Mouse (Mus musculus): Measurements from ENCODE around the gene Gm17622. TPM values are rescaled to one million over a fixed set of nuclear protein-coding genes. Genes with fewer than 3 reads are reported as not detected.

The Gm17622 gene
- total RNA-seq (2017) = not detected in 3 replicates

DNA sequence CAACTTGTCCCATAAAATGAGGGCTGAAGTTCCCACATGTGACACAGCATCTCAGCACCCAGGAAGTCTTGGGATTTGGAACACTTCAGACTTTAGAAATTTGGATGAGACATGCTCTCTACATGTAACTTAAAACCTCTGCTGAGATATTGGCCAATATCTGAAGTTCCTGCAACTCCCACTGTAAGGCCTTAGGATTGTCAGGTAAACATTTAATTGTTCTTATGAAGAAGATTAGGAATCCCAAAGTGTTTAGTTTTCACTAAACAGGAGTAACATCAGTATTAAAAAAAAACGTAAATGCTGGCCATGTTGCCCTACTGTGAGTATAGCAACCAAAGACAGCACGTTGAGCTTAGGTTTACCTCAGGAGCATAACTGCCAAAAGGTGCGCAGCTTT is at the start of gene Gm17622:
TSS of gene Gm17622 (plus strand) at position 301 of the 400 bp plus-strand sequence.
- no peak for ATAC-seq (replicated peaks; ENCODE audit: insufficient number of reproducible peaks, low FRiP score, low TSS enrichment, poor library complexity, severe bottlenecking)

DNA sequence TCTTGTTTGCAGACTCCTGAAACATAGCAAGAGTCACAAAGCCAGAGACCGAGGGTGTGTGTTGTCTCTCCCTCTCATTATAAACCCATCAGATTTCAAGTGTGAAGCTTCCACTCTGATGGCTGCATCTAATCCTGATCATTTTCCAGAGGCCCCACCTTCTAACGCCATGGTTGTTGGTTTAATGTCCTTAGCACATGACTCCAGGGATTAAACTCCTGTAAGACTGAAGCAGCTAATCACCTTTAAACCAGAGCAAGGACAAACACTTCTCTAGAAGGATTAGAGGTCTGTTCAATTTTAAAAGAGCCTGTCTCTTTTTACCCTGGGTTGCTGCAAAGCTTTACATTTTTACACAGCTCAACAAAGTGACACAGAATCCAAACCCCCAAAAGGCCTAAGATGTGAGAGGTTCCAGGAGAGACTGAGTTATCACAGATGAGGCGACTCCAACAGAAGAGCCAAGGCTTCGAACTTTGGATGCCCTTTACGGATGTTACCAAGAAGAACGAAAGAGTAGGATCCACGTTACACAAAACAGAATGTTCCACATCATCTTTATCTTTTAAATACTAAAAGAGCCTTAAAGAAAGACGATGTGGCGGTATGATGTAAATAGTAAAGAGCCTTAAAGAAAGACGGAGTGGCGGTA is 40.2 kb upstream of the Gm17622 start:
- ATAC-seq (replicated peaks; ENCODE audit: insufficient number of reproducible peaks, low FRiP score, low TSS enrichment, poor library complexity, severe bottlenecking) = no peak

DNA sequence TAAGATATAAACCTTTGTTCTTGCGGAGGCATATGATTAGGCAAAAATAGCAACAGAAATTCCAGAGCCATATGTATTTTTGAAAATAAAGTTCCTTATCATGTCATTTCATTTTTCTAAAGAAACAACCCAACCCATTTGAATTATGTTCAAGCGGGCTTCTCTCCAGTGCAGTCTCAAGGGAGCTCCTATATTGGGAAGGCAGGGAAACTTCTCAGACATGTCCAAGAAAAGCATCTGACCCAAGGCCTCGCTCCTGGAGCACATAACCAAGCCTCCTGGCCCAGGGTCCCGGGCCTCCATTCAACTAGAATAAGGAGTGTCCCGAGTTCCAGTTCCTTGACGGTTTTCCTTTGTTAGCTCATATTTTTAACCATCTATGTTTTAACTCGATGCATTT is 39.7 kb upstream of the Gm17622 start:
- no peak for ATAC-seq (replicated peaks; ENCODE audit: insufficient number of reproducible peaks, low FRiP score, low TSS enrichment, poor library complexity, severe bottlenecking)

DNA sequence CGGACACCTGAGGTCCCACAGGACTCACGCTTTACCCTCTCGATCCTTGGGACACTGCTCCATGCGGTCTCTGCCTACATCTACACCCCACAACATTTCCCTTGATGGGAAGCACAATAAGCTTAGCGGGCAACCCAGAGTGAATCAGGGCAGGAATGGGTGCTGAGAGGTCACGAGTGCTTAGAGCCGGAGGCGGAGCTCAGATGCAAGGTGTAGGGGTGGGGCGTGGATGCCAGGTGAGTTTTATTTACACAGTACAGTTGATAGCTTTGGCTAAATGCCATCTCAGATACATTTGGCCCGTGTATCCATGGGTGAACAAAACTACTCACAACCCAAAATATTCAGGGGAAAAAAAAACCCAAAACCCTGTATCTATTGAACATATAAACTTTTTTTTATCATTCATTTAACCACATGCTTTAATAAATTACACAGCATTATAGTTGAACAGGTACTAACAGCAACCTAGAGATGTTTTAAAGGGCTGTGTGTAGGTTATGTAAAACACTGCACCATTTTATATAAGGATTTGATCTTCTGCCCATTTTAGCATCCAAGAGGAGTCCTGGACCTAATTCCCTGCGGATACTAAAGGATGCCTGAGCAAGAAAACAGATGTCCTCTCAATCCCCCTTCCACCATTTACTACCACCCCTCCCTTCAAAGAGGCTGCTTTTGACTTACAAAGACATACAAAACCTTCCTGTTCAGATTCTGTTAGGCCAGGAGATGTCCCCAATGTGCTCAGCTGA is 39.0 kb upstream of the Gm17622 start:
- ATAC-seq (replicated peaks; ENCODE audit: insufficient number of reproducible peaks, low FRiP score, low TSS enrichment, poor library complexity, severe bottlenecking) = no peak

DNA sequence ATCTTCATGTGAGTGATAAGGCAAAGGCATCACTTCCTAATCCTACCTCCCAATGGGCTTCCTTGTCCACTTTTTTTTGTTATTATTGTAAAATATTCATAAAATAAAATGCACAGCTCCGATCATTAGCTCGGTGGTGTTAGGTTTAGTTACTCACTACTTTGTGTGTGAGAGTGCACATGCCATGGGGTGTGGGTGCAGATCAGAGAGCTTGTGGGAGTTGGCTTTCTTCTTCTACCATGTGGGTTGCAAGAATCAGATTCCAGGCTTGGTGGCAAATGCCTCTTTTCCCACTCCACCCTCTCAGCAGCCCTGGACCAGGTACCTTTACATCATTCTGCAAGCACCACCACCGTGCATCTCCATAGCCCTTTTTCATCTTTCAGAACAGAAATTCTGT is 37.9 kb upstream of the Gm17622 start:
- ATAC-seq (replicated peaks; ENCODE audit: insufficient number of reproducible peaks, low FRiP score, low TSS enrichment, poor library complexity, severe bottlenecking) = no peak

DNA sequence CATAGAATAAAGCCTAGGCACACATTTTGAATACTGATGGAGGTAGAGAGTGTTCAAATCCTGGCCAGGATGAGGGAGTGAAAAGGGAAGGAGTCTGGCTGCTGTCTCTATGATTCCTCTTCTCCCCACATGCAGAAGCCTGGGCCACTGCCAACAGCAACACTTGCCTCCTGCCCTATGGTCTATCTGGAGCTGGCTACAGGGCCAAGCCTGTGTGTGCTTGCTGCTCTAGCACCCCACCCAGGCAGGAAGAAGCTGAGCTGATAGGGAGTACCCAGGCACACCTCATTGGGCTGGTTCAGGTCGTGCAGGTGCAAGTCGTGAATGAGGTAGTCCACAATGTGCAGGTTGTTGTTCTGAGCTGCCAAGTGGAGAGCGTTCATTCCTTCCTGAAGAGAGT is 36.2 kb upstream of the Gm17622 start:
- ATAC-seq (replicated peaks; ENCODE audit: insufficient number of reproducible peaks, low FRiP score, low TSS enrichment, poor library complexity, severe bottlenecking) = no peak

DNA sequence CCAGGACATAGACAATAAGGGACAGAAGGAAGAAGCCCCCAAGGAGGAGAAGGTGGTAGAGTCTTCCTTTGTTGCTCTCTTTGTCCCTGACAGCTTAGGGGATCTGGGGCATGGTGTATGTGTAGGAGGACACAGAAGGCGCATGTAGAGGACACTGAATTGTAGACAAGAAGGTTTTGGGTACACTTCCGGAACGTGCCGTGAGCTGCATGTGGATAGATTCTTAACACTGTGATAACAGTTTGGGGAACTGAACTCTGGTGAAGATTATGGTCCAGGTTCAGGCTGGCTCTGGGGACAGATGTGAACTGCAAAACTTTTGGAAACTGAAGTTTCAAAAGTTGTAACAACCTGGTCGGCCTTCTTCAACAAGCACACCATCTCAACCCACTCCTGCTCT is 33.0 kb upstream of the Gm17622 start:
- ATAC-seq (replicated peaks; ENCODE audit: insufficient number of reproducible peaks, low FRiP score, low TSS enrichment, poor library complexity, severe bottlenecking) = no peak

DNA sequence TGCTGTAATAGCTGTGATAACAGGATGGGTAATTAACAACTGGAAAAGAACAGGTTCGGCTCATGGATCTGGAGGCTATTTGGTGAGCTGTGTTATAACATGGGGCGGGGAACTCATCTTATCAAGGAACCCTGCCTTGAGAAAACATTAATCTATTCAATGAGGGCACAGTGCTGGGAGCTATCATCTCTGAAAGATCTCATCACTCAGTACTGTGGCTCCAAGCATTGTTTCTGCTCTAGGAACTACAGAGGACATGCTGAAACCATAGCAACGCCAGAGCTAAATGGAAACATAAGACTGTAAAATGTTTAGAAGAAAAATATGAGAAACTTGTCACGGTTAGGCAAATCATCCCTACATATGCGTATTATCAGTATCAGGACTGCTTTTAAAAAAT is 32.5 kb upstream of the Gm17622 start:
- no peak for ATAC-seq (replicated peaks; ENCODE audit: insufficient number of reproducible peaks, low FRiP score, low TSS enrichment, poor library complexity, severe bottlenecking)

DNA sequence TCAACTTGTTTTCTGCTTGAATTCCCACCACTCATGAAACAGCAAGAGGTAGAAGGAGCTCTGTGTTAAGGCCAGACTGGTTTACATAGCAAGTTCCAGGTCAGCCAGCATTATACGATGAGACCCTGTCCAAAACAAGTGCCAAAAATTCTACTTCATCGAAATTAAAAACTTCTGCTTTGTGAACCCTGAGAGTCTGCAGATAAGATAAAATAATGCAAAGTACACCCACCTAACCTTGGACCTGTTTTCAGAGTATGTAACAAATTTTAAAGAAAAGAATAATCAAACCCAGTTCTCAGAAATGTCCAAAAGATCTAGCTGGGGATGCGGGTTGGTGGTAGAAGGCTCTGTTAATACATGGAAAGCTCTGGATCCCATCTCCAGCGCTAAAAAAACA is 31.9 kb upstream of the Gm17622 start:
- ATAC-seq (replicated peaks; ENCODE audit: insufficient number of reproducible peaks, low FRiP score, low TSS enrichment, poor library complexity, severe bottlenecking) = no peak

DNA sequence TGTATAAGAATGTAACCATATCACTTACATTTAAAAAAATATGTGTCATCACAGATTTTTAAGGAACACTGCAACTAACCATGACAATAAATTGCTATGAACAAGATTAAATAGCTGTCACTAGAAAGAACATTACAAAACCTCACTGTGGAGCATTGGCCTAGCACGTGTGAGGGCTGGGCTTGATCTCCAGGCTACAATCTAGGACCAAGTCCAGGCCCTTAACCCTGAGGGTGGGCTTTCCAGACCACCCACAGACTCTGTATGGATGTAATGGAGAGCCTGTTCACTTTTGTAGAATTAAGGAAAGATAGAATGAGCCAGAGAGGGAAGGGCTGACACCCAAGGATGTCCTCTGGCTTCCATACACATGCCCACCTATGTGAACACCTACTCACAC is 27.9 kb upstream of the Gm17622 start:
- ATAC-seq (replicated peaks; ENCODE audit: insufficient number of reproducible peaks, low FRiP score, low TSS enrichment, poor library complexity, severe bottlenecking) = no peak

DNA sequence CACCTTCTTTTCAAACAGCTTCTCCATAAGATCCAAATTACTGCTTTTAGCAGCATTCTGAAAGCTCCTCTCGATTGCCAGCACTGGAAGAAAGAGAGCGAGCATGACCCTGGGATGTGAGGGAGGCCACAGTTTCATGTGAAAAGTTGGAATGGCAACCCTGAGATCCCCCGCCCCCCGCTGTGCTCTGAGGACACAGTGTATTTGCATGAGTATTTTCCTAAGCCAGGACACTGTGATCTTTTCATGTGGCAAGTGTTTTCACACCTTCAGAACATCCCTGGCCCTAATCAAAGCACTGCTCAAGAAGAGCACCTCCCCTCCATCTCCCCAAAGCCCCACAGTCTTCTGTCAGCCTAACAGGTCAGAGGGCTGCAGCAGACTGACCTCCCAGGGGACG is 25.2 kb upstream of the Gm17622 start:
- no peak for ATAC-seq (replicated peaks; ENCODE audit: insufficient number of reproducible peaks, low FRiP score, low TSS enrichment, poor library complexity, severe bottlenecking)

DNA sequence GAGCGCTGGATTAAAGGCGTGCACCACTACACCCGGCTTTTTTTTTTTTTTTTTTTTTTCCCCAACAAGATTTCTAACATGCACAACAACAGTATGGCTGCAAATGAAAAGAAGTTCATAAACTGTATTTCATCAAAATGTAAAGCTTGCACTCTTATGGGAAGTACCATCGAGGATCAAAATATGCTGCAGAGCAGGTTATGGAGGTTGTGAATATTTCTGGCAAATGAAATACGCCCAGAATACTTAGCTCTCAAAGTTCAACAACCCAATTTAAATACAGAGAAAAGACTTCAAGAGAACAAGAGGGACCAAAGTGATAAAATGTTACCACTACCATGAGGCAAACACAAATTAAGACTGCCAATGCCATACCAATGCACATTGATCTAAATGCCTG is 21.9 kb upstream of the Gm17622 start:
- no peak for ATAC-seq (replicated peaks; ENCODE audit: insufficient number of reproducible peaks, low FRiP score, low TSS enrichment, poor library complexity, severe bottlenecking)

DNA sequence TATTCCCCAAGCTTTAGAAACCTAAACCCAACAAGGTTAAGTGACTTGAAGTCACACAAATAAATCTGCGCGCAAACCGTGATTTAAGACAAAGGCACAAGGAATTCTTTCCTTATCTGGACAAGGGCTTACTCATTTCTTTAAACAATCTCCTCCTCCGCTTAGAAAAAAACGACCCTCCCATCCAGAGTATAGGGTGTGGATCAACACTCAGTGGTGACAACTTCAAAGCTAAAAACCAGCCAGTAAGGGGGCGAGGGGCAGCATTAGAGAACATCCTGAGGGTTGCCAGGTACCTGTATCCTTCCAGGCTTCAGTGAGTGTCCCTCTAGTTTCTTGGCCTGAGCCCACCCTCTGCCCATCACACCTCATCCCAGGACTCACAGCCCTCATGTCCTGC is 20.0 kb upstream of the Gm17622 start:
- no peak for ATAC-seq (replicated peaks; ENCODE audit: insufficient number of reproducible peaks, low FRiP score, low TSS enrichment, poor library complexity, severe bottlenecking)

DNA sequence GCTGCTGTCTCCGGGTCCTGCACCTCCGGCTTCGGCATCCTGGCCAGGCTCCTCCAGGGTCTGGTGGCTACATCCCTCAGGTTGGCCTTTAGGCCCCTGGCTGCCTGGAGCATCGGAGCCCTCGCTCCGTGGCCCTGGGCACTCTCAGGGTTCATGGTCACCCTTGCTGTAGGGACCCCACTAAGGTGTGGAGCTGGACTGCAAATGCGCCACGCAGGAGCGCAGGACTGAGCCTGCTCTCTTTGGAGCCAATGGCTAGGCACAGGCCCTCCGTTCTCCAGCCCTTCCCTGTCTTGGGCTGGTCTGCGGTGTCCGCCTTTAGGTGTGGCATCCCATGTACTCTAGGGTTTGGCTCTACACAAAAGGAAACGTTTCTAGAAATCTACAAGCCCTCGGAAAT is 19.6 kb upstream of the Gm17622 start, which contains the start of gene Ankdd1b:
TSS of gene Ankdd1b (minus strand) at position 242 of the 400 bp plus-strand sequence.
- no peak for ATAC-seq (replicated peaks; ENCODE audit: insufficient number of reproducible peaks, low FRiP score, low TSS enrichment, poor library complexity, severe bottlenecking)

DNA sequence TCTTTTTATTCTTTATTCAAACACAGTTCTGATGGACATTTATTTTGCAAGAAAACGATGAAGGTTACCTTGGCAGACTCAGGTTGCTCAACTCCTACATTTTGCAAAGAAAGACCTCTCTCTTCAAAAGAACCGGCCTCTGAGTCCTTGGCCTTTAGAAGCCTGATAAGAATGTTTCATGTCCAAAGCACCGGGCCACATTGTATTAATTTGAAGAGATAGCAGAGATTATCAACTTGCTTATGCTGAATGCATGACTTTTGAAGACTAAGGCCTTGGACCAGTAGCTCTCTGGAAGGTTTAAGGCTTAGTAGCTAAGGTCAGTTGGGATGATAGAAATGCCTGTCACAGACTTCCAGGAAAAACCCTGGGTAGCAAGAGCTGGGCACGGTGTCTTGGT is 13.3 kb upstream of the Gm17622 start:
- ATAC-seq (replicated peaks; ENCODE audit: insufficient number of reproducible peaks, low FRiP score, low TSS enrichment, poor library complexity, severe bottlenecking) = no peak

DNA sequence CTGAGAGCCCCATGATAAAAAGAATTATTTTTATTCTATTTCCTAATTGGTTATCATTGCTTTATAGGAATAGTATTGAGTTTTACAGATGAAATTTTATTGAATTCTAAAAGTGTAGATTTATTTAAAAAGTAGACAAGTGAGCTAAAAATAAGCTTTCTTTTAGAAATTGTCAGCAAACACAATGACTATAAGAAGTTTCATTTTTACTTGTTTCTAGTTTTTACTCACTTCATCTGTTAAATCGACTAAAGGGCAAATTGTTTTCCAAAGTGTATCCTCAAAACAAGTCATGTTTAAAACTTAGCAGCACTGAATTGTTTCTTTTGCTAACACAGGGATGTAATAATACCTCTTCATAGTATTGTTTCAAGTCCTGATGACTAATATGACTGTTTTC is 11.5 kb upstream of the Gm17622 start:
- no peak for ATAC-seq (replicated peaks; ENCODE audit: insufficient number of reproducible peaks, low FRiP score, low TSS enrichment, poor library complexity, severe bottlenecking)

DNA sequence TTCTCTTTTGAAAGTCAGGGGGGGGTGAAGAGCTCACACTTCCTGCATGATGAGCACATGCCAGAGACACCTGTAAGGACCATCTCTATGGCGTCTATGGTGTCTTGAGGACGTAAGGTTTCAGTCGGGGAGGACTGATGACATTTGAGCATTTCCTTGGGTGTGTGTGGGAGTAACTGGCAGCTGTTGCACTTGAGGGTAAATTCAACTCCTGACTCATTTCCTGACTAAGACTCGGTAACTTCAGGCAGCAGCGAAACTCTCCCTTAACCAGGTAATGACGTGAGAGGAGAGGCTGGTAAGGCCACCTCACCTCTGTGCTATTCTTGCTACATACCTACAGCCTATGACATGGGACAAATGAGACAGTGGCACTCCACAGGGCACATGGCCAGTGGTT is 3.3 kb upstream of the Gm17622 start:
- ATAC-seq (replicated peaks; ENCODE audit: insufficient number of reproducible peaks, low FRiP score, low TSS enrichment, poor library complexity, severe bottlenecking) = no peak

DNA sequence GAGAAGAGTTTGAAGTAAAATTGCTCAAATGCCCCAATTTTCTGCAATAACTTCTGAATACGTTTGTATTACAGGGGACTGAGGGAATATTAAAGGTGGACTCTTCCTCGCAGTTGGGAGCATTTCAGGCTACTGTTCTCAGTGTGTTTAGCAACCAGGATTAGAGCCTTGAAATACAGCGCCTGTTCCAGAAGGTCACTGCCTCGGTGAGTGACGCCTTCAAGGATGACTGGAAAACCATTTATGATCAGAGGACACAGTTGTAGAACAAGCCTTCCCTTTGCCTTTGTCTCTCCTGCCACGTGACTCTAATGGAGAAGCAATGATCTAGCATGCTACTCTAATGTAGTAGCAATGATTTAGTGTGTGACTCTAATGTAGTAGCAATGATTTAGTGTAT is 2.6 kb upstream of the Gm17622 start:
- ATAC-seq (replicated peaks; ENCODE audit: insufficient number of reproducible peaks, low FRiP score, low TSS enrichment, poor library complexity, severe bottlenecking) = no peak

DNA sequence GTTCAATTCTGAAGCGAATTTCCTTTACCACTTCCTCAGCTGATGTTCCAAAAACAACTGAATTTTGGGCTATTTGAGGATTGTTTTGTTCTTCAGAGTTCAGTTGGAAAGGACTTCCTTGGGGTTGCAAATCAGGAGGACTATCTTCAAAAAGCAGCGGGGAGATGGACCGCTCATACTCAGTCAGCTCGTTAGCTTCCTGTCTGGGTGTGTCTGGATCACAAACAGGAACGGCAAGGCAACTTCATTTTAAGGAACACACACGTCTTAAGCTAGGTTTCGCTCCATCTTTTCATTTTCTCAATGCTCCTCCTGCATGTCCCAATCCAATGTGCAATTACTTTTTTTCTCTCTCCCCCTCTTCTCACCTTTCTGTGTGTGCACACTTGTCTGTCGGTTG is 6.1 kb downstream of the Gm17622 start:
- ATAC-seq (replicated peaks; ENCODE audit: insufficient number of reproducible peaks, low FRiP score, low TSS enrichment, poor library complexity, severe bottlenecking) = peak; percentile 27; the same call in 1 of the 2 replicates

DNA sequence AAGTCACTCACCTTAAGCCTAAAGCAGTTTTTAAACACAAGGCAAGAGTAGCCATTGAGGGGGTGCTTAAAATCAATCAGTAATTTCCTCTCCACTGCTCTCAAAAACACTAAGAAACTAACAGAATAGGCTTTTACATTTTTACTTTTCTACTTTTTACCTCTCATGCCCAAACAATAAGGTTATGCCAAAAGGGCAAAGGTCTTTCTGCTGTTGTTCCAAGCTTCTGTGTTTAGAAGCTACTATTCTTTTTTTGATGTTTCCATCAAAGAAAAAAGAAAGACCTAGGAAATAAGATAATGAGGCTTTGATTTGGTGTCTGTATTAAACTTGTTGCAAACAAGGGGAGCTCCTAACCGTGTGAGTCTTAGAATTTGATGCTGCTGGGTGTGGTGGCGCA is 9.4 kb downstream of the Gm17622 start:
- ATAC-seq (replicated peaks; ENCODE audit: insufficient number of reproducible peaks, low FRiP score, low TSS enrichment, poor library complexity, severe bottlenecking) = no peak
